ENCODE assay signal across 14 mouse cellular contexts in the genomic region with DNA sequence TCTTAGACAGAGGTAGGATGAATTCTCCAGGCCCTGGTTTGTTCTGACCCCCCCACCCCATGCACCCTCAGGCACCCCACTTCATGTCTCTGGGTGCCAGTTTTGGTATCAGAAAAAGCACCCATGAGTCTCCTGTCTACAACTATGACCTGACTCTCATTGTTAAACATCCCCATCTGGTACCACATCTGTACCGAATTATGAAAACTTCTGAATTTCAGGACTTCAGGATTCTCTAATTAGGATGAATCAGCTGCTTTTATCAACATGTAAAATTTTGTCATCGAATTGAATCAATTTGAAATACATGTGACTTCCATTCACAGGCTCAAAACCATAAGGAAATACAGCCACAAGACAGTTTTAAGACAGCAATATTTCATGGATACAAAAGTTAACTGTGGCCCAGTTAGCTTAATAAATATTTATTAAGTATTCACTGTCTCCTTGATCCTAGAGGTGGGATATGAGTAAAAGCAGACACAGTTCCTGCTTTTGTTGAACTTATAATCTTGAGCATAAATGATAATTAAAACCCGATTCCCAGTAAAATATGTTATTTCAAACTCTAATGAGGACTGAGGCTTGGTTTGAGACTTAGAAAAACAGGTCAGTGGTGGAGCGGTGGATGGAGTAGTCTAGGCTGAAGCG.
"Had no signal": no experiment of that assay in that cellular context is flagged by ENCODE, and none has a peak within 500 bp of the region (broad histone marks: within the 10 kb centered on the region; RNA-seq: fewer than 3 reads in every experiment).

No protein-coding gene starts in this region.

- H3K4me3 ChIP-seq: liver, embryonic 13.5 days; lung, embryonic 15.5 days; megakaryocyte, embryonic 14.5 days; midbrain, embryonic 13.5 days had no signal

- ATAC-seq: intestine, embryonic 16.5 days; liver, postnatal 0 days; midbrain, embryonic 13.5 days had no signal

- H3K9ac ChIP-seq: liver, embryonic 13.5 days; liver, postnatal 0 days; lung, embryonic 15.5 days; midbrain, embryonic 13.5 days had no signal

- H3K9me3 ChIP-seq: liver, embryonic 13.5 days; lung, embryonic 15.5 days; midbrain, embryonic 13.5 days had no signal

- H3K36me3 ChIP-seq: liver, embryonic 13.5 days; lung, embryonic 15.5 days; midbrain, embryonic 13.5 days had no signal

- DNase-seq: kidney, adult 8-10 months; kidney, postnatal 14 days; liver; liver, embryonic 13.5 days; liver, postnatal 0 days; lung, postnatal 14 days; right cerebral cortex, adult 18-20 months; thymus, adult 18-20 months; thymus, postnatal 14 days had no signal

- H3K27me3 ChIP-seq: liver, embryonic 13.5 days; lung, embryonic 15.5 days; megakaryocyte, embryonic 14.5 days; midbrain, embryonic 13.5 days had no signal

- H3K27ac ChIP-seq: liver, embryonic 13.5 days; lung, embryonic 15.5 days; macrophage; midbrain, embryonic 13.5 days had no signal

- H3K4me1 ChIP-seq: liver, embryonic 13.5 days; lung, embryonic 15.5 days; megakaryocyte, embryonic 14.5 days; midbrain, embryonic 13.5 days had no signal

- H3K4me2 ChIP-seq: liver, embryonic 13.5 days; lung, embryonic 15.5 days; midbrain, embryonic 13.5 days had no signal
